Mouse (Mus musculus) stomach, postnatal 0 days (tissue): ENCODE measurements at regions not wholly inside any gene's neighbourhood (a gene's known extent, or its start where the extent isn't known, plus 50 kb on each side); places are given as distances from the start of the nearest gene placed in this dataset.

Experiments
- ATAC-seq: fragments of 200-750 bp; cut with Nextera tagmentation; 2 replicates; pipeline ENCODE4 v1.8.0; 2017; ENCODE audit not compliant: low FRiP score, low TSS enrichment
- DNase-seq: peaks from one replicate; pipeline ENCODE4 v3.0.0-alpha.2; 2016; ENCODE audit warnings: low spot score
- H3K27ac ChIP-seq: fragments of 300-500 bp; sonication (generic); replicated peaks from 2 replicates; pipeline ENCODE4 v1.5.1; 2014; ENCODE audit warnings: mild to moderate bottlenecking, control low read depth
- H3K27me3 ChIP-seq: fragments of 300-500 bp; sonication (generic); 2 replicates; pipeline ENCODE4 v1.6.1; 2014; ENCODE audit warnings: low read length; ENCODE audit not compliant: control insufficient read depth, insufficient read depth
- H3K36me3 ChIP-seq: fragments of 300-500 bp; sonication (generic); 2 replicates; pipeline ENCODE4 v1.6.1; 2014; ENCODE audit warnings: low read length, mixed read lengths; ENCODE audit not compliant: control insufficient read depth, insufficient read depth
- H3K4me1 ChIP-seq: fragments of 300-500 bp; sonication (generic); replicated peaks from 2 replicates; pipeline ENCODE4 v1.6.1; 2014; ENCODE audit warnings: antibody characterized with exemption; ENCODE audit not compliant: control insufficient read depth, insufficient read depth
- H3K4me2 ChIP-seq: fragments of 300-500 bp; sonication (generic); replicated peaks from 2 replicates; pipeline ENCODE4 v1.6.1; 2014; ENCODE audit warnings: low read depth, mild to moderate bottlenecking, control low read depth, moderate library complexity
- H3K4me3 ChIP-seq: fragments of 300-500 bp; sonication (generic); 2 replicates; pipeline ENCODE4 v1.5.1; 2014; ENCODE audit warnings: low read depth, low read length, control low read depth
- H3K9ac ChIP-seq: fragments of 300-500 bp; sonication (generic); 2 replicates; pipeline ENCODE4 v1.6.1; 2014; ENCODE audit warnings: mild to moderate bottlenecking, low read length, control low read depth, mixed read lengths
- H3K9me3 ChIP-seq: fragments of 300-500 bp; sonication (generic); 2 replicates; pipeline ENCODE4 v1.6.1; 2016; ENCODE audit warnings: low read length; ENCODE audit not compliant: control insufficient read depth
- CTCF ChIP-seq: IDR thresholded peaks from 2 replicates; pipeline ENCODE4 v1.5.1; 2016; ENCODE audit warnings: antibody characterized with exemption, low read depth, mild to moderate bottlenecking, moderate library complexity
- EP300 ChIP-seq: optimal IDR thresholded peaks from 2 replicates; pipeline ENCODE3; 2016; ENCODE audit warnings: antibody characterized with exemption
- WGBS: fragments of 180-500 bp; shearing (Covaris S2); extraction: QIAGEN DNeasy Blood & Tissue Kit; methylation state at CpG from one replicate; pipeline ENCODE4 v1.1.7; 2014; 5-methylcytosine and 5-hydroxymethylcytosine counted together

- no peak for ATAC-seq
- 53% methylated on average over 3 of the region's 3 CpGs for WGBS
Observed at GRCm38 (mm10) chr2:30709386-30709884, 94.0 kb downstream of the 1700001O22Rik start.

GRCm38 (mm10) chr2:30708762-30709385, 94.6 kb downstream of the 1700001O22Rik start:
- H3K27me3 ChIP-seq = no peaks in the 10 kb centered on the region
- no peaks in the 10 kb centered on the region for H3K9me3 ChIP-seq
- no peak overlapping the region for H3K9ac ChIP-seq
- peak overlapping the region; percentile 100 for H3K27ac ChIP-seq
- no peaks in the 10 kb centered on the region for H3K36me3 ChIP-seq
- TF ChIP-seq CTCF = no peak
- no peak for TF ChIP-seq EP300
- 76% methylated on average over 4 of the region's 4 CpGs for WGBS
- DNase-seq (no peak), ATAC-seq (no peak)
- peaks cover 17% of the 10 kb centered on the region for H3K4me1 ChIP-seq
- no peak overlapping the region for H3K4me3 ChIP-seq
- no peak overlapping the region for H3K4me2 ChIP-seq

More at GRCm38 (mm10) chr2:30709386-30709884, 94.0 kb downstream of the 1700001O22Rik start:
- Histone ChIP-seq H3K36me3 (no peaks in the 10 kb centered on the region), H3K9me3 (no peaks in the 10 kb centered on the region), H3K4me3 (no peak overlapping the region), H3K27me3 (no peaks in the 10 kb centered on the region), H3K4me1 (peaks cover 17% of the 10 kb centered on the region), H3K4me2 (no peak overlapping the region), H3K9ac (no peak overlapping the region), H3K27ac (peak overlapping the region; percentile 100)
- peak; percentile 49 for DNase-seq
- TF ChIP-seq EP300 (no peak), CTCF (no peak)

- no peaks in the 10 kb centered on the region for H3K9me3 ChIP-seq
- peak overlapping the region; percentile 100 for H3K27ac ChIP-seq
- peak; percentile 82 for ATAC-seq
- 2% methylated on average over 30 of the region's 48 CpGs for WGBS
- H3K27me3 ChIP-seq = no peaks in the 10 kb centered on the region
- peaks cover 17% of the 10 kb centered on the region for H3K4me1 ChIP-seq
- peak overlapping the region; percentile 83 for H3K9ac ChIP-seq
- H3K4me2 ChIP-seq = peak overlapping the region; percentile 77
- peak overlapping the region; percentile 40 for H3K4me3 ChIP-seq
- DNase-seq = peak; percentile 92
- H3K36me3 ChIP-seq = no peaks in the 10 kb centered on the region
- no peak for TF ChIP-seq CTCF
- TF ChIP-seq EP300 = no peak
Observed at GRCm38 (mm10) chr2:30708001-30708683, 95.3 kb downstream of the 1700001O22Rik start.

- 4% methylated on average over 41 of the region's 44 CpGs for WGBS
- Histone ChIP-seq H3K4me1 (peaks cover 15% of the 10 kb centered on the region), H3K27ac (peak overlapping the region; percentile 100), H3K4me2 (peak overlapping the region; percentile 77), H3K9me3 (no peaks in the 10 kb centered on the region), H3K4me3 (peak overlapping the region; percentile 40), H3K9ac (peak overlapping the region; percentile 83), H3K27me3 (no peaks in the 10 kb centered on the region), H3K36me3 (no peaks in the 10 kb centered on the region)
- ATAC-seq = 0 out of 2 replicates have a peak, but pooled peaks have one; percentile 14
- TF ChIP-seq EP300 = no peak
- peak; percentile 55 for TF ChIP-seq CTCF
- peak; percentile 61 for DNase-seq
Observed at GRCm38 (mm10) chr2:30707099-30708000, 96.1 kb downstream of the 1700001O22Rik start.

- TF ChIP-seq CTCF (no peak), EP300 (no peak)
- no peaks in the 10 kb centered on the region for H3K27me3 ChIP-seq
- ATAC-seq (no peak), DNase-seq (no peak)
- H3K27ac ChIP-seq = peak overlapping the region; percentile 14; the same call in 1 of the 2 replicates
- no peaks in the 10 kb centered on the region for H3K36me3 ChIP-seq
- no peak overlapping the region for H3K9ac ChIP-seq
- H3K4me1 ChIP-seq = peaks cover 12% of the 10 kb centered on the region
- no peak overlapping the region for H3K4me3 ChIP-seq
- H3K9me3 ChIP-seq = no peaks in the 10 kb centered on the region
- no peak overlapping the region for H3K4me2 ChIP-seq
- 79% methylated on average over 5 of the region's 5 CpGs for WGBS
Observed at GRCm38 (mm10) chr2:30706036-30706435, 97.4 kb downstream of the 1700001O22Rik start.
